Mouse (Mus musculus) inflammation-experienced regulatory T-cells (primary cell): ENCODE measurements around the gene Foxred1. TPM values are rescaled to one million over a fixed set of nuclear protein-coding genes. Genes with fewer than 3 reads are reported as not detected.

ENCODE experiments used
- polyA plus RNA-seq, 2 experiments: library from polyadenylated mRNA; unstranded; fragments of 100-300 nt; shearing (Covaris generic); gene quantifications; one replicate each; pipeline ENCODE4 v1.2.1; 2017

Foxred1 gene
- polyA plus RNA-seq, result 10 to 100 TPM; 43.9 to 44.5 TPM

GRCm38 (mm10) chr9:35210542-35211474 lies at the start of gene Foxred1:
Gene Foxred1 (minus strand): TSS chr9:35211055.

GRCm38 (mm10) chr9:35199772-35200471 lies 10.9 kb downstream of the Foxred1 start, which contains the start of the genes Srpr and Tirap:
Gene Srpr (plus strand): TSS chr9:35200175.
Gene Tirap (minus strand): TSS chr9:35200291.

GRCm38 (mm10) chr9:35175251-35176123 lies 35.4 kb downstream of the Foxred1 start, which contains the start of gene Dcps:
Gene Dcps (minus strand): TSS chr9:35176061.

Other genes starting within 250 kb of the Foxred1 start
- gene St3gal4, start 91.8 kb downstream of the Foxred1 start, polyA plus RNA-seq, result 10 to 100 TPM; 30.5 to 41.4 TPM
- 10 to 100 TPM; 69.7 to 82.1 TPM for gene Dcps, start 35.0 kb downstream of the Foxred1 start, polyA plus RNA-seq
- 100 to 1,000 TPM; 122 to 140 TPM for gene Srpr, start 10.9 kb downstream of the Foxred1 start, polyA plus RNA-seq
- gene Tirap, start 10.8 kb downstream of the Foxred1 start, polyA plus RNA-seq, result 1 to 10 TPM; 5.5 to 7.7 TPM
- 10 to 100 TPM; 53.7 to 62.1 TPM for gene Fam118b, start 56.8 kb upstream of the Foxred1 start, polyA plus RNA-seq
- gene Rpusd4, start 56.8 kb upstream of the Foxred1 start, polyA plus RNA-seq, result 10 to 100 TPM; 44.4 to 49.8 TPM
- 1 to 10 TPM; 4.0 to 8.0 TPM for gene Cdon, start 210.1 kb upstream of the Foxred1 start, polyA plus RNA-seq